ENCODE assay signal across 10 mouse cellular contexts in the genomic region with DNA sequence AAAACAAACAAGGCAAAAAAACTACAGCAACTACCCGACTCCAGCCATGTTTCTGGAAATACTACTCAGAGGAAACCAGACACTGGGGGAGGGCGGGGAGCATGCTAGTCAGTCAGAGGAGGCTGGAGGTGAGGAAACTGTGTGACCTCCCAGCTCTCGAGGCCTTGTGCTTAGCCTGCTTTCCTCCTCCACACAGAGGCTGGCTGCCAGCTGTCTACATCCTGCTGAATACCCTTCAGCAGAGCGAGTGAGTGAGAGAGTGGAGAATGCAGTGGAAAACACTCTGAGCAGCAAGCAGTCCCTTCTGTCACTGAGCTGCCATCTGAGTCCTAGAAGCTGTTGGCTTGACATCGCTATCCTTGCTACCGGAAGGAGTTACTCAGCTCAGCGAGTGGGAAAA. TPM values are rescaled to one million over a fixed set of nuclear protein-coding genes. Genes with fewer than 3 reads are reported as not detected.
DNase-seq lines count a peak whose midpoint lies in the region; ATAC-seq lines count a peak whose summit lies in the region.
"Had no signal": no experiment of that assay in that cellular context is flagged by ENCODE, and none has a peak within 500 bp of the region (broad histone marks: within the 10 kb centered on the region; RNA-seq: fewer than 3 reads in every experiment).

No protein-coding gene starts in this region.

- ATAC-seq in liver, embryonic 12.5 days: no peak

- WGBS in liver, embryonic 12.5 days (ENCODE audit: insufficient replicate concordance): 54% methylated on average over 7 of the region's 7 CpGs

- H3K27ac ChIP-seq in liver, embryonic 12.5 days: no peak overlapping the region
- H3K27ac ChIP-seq: midbrain, embryonic 12.5 days had no signal

- H3K4me2 ChIP-seq in liver, embryonic 12.5 days: no peak overlapping the region
- H3K4me2 ChIP-seq: midbrain, embryonic 12.5 days had no signal

- 0 out of 2 replicates have a peak, but pooled peaks cover 6% of the 10 kb centered on the region for H3K9me3 ChIP-seq in liver, embryonic 12.5 days (replicated peaks)
- H3K9me3 ChIP-seq: midbrain, embryonic 12.5 days had no signal

- DNase-seq in frontal cortex, postnatal 10 days (ENCODE audit: low spot score in 2 of 2): peak; percentile 13 to 14
- DNase-seq in frontal cortex, postnatal 14 days (ENCODE audit: low spot score in 2 of 2): no peak
- DNase-seq in left cerebral cortex, postnatal 25 days (ENCODE audit: low spot score in 2 of 2): peak; percentile 6 to 44
- no peak for DNase-seq in left cerebral cortex, adult 8-10 months (ENCODE audit: low spot score in 2 of 2)
- DNase-seq in forelimb bud, embryonic 11.5 days (ENCODE audit: low read depth, low spot score): peak; percentile 5
- peak; percentile 23 for DNase-seq in ovary, postnatal 14 days (ENCODE audit: low spot score)
- DNase-seq in gastrocnemius, postnatal 4 days (ENCODE audit: low spot score in 2 of 2): no peak
- DNase-seq: gastrocnemius, postnatal 36 days had no signal

- H3K27me3 ChIP-seq in liver, embryonic 12.5 days (replicated peaks): no peaks in the 10 kb centered on the region
- H3K27me3 ChIP-seq: midbrain, embryonic 12.5 days had no signal

- H3K36me3 ChIP-seq in liver, embryonic 12.5 days: no peaks in the 10 kb centered on the region
- H3K36me3 ChIP-seq: midbrain, embryonic 12.5 days had no signal

- intact Hi-C loops in left cerebral cortex, postnatal 25 days (cut with DNase I): no loop called here

- no peaks in the 10 kb centered on the region for H3K4me1 ChIP-seq in liver, embryonic 12.5 days
- H3K4me1 ChIP-seq: midbrain, embryonic 12.5 days had no signal

- no peak overlapping the region for H3K9ac ChIP-seq in liver, embryonic 12.5 days
- H3K9ac ChIP-seq: midbrain, embryonic 12.5 days had no signal

- no peak overlapping the region for H3K4me3 ChIP-seq in liver, embryonic 12.5 days
- H3K4me3 ChIP-seq: midbrain, embryonic 12.5 days had no signal

RNA-seq across cellular contexts. Expression of gene Themis3, which starts 30.2 kb away (rescaled TPM):
- under 1 TPM; 0.14 to 0.25 TPM for total RNA-seq in left cerebral cortex, postnatal 25 days (2021)
- under 1 TPM in 2 of 4 experiments, not detected in 2; 0.14 to 0.21 TPM for total RNA-seq in left cerebral cortex, adult 8-10 months (2022)
- total RNA-seq in gastrocnemius, postnatal 4 days (2021): not detected
- polyA plus RNA-seq in liver, embryonic 12.5 days (2016; fragmentation: Nextera tagmentation; extraction: Ambion mirVana): not detected in 2 replicates
- polyA plus RNA-seq: midbrain, embryonic 12.5 days had no signal

RNA-seq across cellular contexts. Expression of gene Rab12, which starts 44.7 kb away (rescaled TPM):
- 100 to 1,000 TPM; 118 to 120 TPM for total RNA-seq in left cerebral cortex, postnatal 25 days (2021)
- total RNA-seq in left cerebral cortex, adult 8-10 months (2022): 100 to 1,000 TPM; 110 to 126 (median 118) TPM
- 100 to 1,000 TPM; 119 to 128 TPM for total RNA-seq in gastrocnemius, postnatal 4 days (2021)
- polyA plus RNA-seq in liver, embryonic 12.5 days (2016; fragmentation: Nextera tagmentation; extraction: Ambion mirVana): 12.4 and 14.7 TPM in 2 replicates

Comparison
In these comparisons a context has a peak if more than half of its experiments do, and no peak if none do; other contexts are left out.
1. DNase-seq: peak in frontal cortex, postnatal 10 days (2 of 2), left cerebral cortex, postnatal 25 days (2 of 2), forelimb bud, embryonic 11.5 days (single experiment) and ovary, postnatal 14 days (single experiment); none in frontal cortex, postnatal 14 days (0 of 2), left cerebral cortex, adult 8-10 months (0 of 2) and gastrocnemius, postnatal 4 days (0 of 2).